Mouse (Mus musculus): ENCODE measurements around the gene Mid2. TPM values are rescaled to one million over a fixed set of nuclear protein-coding genes. Genes with fewer than 3 reads are reported as not detected.
A peak's percentile ranks its signal among the peaks of the same experiment; 100 is the strongest.
"Not testable (repeated sequence)": the region's sequence is repeated elsewhere in the genome, so short reads cannot be mapped to it uniquely, and the experiment has no call there.

The Mid2 gene
- 10 to 100 TPM; 19.9 to 25.9 TPM for total RNA-seq (2021)

DNA sequence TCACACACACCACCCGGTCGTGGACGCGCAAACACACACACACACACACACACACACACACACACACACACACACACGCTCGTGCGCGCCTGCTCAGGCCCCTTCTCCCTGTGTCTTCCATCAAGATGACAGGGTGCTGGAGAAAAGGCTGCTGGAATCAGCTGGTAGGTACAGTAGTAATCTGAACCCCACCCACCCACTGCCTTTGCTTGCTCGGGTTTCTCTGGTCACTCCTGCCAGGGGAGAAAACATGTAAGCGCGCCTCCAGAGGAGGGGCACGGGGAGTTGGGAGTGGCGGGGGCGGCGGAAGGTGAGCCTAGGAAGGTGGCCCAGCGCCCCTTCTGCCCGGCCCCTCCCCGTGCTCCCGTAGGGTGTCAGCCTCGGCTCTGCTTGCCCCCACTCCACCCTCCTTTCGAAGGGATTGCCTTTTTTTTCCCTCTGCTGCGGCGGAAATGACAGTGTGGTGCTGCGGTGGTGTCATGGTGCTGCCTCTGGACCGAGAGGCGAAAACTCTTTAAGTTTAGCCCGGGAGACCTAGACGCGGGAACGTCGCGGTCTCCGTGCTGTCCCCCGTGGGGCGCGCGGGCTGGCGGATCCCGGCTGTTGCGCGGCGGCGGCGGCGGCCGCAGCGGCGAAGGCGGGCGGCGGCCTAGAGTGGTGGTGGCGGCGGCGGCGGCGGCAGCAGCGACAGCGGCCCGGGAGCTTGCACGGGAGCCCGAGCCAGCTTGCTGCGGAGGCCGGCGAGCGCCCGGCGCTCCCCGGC, at the start of gene Mid2:
Gene Mid2, plus strand, starts transcription at position 121 of the 763 bp plus-strand sequence.
- intact Hi-C loops (cut with DNase I) = loop anchor here (2.0 kb wide), 1 partner anchor 16 kb away; no protein-coding TSS in a partner anchor
- DNase-seq = peak; percentile 45 to 50

DNA sequence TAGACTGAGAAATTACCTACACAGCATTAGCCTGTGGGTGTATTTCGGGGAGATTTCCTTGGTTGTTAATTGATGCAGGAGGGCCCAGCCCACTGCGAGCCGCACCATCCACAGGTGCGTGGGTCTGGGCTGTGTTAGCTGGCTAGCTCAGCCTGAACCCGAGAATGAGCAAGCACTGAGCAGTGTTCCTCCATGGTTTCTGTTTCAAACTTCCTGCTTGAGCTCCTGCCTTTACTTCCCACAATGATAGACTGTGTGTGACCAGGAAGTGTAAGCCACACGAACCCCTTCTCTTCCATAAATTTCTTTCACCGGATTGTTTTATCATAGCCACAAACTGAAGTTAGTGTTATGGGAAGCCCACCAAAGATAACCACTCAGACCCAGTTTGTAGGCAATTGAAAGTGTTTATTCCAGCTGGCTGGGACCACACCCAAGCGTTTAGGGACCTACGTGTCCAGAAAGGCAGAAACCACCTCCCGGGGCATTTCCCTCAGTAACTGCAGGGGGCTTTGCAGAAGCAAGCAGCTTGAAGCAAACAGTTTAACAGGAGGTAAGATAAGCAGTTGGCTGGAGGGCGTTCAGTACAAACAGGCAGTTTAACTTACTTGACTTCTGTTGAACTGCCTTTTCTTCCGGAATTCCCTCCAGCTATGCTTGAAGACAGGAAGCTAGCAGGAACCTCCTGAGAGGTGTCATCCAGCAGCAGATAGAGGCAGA, 39.4 kb upstream of the Mid2 start:
- DNase-seq = no peak
- intact Hi-C loops (cut with DNase I) = loop anchor here (2.0 kb wide), 1 partner anchor 20 kb away; no protein-coding TSS in a partner anchor

DNA sequence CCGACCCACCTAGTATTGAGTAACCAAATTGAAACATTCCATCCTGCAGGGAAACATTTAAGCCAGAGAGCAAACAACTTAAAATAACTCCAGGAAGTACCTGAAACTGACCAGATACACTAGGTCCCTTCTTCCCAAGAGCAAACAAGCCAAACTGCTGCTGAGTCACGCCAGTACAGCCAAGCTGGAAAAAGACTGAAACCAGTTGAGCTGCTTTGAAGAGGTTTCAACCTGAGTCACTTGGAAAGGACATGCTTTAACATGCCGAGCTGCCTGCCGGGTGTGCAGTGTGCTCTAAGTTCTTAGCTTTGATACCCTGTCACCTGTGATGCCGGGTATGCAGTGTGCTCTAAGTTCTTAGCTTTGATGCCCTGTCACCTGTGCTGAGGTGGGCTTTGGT, 26.4 kb upstream of the Mid2 start:
- intact Hi-C loops (cut with DNase I) = no loop called here
- no peak for DNase-seq

DNA sequence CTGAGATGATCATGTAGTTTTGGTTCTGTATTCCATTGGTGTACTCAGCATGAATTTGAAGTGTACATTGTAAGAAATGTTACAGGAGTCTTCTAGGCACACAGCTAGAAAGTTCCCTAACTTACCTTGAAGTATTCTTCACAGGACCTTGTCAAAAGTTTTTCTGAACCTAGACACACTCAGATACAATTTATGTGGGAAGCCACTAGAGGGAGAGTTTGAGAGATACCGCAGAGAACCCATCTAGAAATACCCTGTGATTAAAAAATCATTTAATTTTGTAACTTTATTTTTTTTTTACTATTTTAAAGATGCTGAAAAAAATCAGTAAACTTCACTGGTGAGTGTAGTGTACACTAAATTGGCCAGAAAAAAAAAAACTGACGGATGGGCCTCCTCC, 24.8 kb upstream of the Mid2 start:
- no peak for DNase-seq
- intact Hi-C loops (cut with DNase I) = no loop called here

DNA sequence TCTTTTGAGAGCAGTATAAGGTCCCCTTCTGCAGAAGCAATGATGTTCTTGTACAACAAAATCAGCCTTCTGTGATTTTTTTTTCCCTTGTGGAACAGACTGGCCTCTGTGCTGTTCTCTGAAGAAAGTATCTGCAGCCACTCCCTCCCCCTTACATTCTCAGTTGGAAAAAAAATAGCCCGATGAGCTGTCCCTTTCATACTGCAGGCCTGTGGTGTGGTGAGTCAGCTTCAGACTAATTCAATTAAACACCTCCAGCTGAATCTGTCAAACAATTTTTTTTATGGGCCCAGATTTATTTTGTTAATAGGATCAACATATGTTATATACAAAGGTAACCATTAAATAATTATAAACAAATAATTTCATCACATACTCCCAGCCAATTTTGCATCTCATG, 3.7 kb upstream of the Mid2 start:
- no peak for DNase-seq
- intact Hi-C loops (cut with DNase I) = no loop called here

DNA sequence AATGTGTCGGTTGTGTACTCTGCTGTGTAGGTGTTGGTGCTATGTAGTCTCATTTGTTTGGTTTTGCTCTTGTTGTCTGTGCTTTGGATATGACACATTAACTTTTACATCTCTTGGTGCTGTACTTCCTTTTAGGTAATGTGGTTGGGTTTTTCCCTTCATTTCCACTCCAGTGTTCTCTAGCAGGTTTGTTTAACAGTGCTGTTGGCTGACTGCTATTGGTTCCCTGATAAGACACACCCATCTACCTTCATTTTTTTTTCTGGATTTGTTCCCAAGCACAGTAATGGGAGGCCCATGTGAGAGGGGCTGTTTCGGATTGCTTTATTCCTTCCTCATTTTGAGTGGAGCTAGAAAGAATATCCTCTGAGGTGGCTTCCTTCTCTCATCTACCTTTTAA, 883 bp upstream of the Mid2 start:
- DNase-seq = no peak
- intact Hi-C loops (cut with DNase I) = no loop called here

DNA sequence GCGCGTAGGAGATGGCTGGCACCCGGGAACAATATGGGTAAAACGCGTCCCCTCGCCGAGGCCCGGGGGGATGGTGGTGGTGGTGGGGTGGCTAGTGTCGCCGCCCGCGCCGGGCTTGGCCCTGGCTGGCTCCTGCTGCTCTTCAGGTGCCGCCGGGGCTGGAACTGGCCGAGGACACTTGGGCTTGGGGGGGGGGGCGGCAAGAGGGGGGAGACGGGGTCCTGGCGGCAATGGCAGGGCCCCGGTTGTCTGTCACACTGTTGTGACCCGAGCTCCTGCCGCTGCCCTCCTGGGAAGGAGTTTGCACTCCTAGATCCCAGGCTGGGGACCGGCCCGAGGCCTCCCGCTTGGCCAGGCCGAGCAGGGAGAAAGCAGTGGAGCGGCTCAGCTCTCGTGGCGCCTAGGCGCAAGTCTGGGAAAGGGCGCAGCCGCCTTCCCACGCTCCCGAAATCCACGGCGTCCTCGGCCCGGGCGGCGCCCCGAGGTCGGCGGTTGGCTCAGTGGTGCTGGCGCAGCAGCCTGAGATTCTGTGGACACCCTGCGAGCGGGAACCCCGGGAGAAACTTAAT, 927 bp downstream of the Mid2 start:
- intact Hi-C loops (cut with DNase I) = loop anchor here (2.0 kb wide), 1 partner anchor 15 kb away; no protein-coding TSS in a partner anchor
- peak; percentile 35 to 57 for DNase-seq

DNA sequence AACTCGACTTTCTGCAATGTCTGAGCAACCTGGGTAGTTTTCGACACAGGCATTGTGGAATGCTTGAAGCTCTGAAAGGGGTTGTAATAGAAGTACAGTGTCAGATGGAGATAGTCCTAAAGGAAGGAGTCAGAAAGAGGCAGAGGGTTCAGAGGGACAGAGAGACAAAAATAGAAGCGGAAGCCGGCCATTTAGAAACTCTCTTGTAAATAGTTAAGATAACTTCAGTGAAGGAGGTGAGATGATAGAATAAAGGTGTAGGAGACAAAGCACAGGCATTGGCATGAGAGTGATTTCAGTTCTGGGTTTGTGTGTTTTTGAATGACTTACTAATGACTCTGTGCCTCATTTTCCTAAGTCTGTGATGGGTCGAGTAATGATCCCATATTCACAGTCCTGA, 11.0 kb downstream of the Mid2 start:
- peak in 1 of 2 experiments; percentile 10 for DNase-seq
- intact Hi-C loops (cut with DNase I) = no loop called here

DNA sequence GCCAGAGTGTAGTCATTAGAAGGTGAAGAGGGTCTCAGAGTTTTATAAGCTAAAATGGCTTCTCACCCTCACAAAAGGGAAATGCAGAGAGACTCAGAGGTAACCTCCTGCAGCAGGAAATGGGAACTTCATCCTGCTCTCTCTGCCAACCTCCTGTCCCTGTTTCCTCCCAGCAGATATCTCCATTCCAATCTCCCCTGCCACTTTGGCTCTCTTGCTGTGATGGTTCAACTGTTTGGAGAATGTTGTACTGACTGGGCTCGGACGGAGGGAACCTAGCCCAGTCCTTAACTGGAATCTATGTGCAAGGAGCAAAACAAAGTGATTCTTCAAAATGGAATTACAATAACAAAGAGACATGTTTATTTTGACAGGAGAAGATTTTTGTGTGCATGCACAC, 23.9 kb downstream of the Mid2 start:
- intact Hi-C loops (cut with DNase I) = no loop called here
- no peak for DNase-seq

DNA sequence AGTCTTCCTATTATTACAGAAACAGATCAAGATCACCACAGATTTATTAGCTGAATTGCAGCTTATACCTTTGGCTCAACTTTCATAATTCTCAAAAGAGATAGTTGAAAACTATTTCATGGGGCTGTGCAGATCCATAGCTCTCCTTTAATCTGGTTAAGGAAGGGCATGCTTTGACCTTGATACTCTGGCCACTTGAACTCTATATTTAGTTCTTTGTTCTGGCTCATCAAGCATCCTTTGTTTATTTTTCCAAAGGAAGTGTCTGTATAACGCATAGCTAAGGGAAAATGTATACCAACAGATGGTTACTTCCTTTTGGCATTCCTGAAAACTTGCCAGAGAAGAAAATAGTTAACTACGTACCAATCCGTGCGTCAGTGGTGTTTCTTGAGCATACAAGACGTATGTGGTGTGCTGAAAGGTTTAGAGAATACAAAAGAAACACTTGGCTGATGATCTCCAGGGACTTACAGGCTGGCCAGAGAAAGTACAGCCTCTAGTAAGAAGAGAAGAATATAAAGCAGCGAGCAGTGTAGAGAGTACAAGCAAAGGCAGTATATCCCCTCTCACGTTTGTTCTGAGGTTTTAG, 33.6 kb downstream of the Mid2 start:
- DNase-seq; intact Hi-C loops (cut with DNase I): not testable (repeated sequence)

DNA sequence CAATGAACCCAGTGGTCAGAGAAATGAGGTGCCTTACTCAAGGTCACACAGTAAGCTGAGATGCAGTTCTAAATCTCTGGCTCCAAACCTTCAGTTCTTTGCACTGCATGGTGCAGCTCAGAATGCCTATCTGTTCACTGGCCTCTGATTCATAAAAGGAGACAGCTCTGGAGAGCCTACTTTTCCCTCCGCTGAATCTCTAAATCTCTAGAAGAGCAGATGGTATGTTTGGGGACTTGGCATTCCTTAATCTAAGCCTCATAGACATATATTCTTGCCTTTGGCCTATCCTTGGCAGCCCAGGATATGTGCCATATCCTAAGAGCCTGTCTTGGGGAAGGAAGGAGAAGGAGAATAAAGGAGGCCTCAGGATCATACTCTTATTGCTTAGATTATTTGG, 38.8 kb downstream of the Mid2 start:
- intact Hi-C loops (cut with DNase I) = no loop called here
- DNase-seq = no peak

DNA sequence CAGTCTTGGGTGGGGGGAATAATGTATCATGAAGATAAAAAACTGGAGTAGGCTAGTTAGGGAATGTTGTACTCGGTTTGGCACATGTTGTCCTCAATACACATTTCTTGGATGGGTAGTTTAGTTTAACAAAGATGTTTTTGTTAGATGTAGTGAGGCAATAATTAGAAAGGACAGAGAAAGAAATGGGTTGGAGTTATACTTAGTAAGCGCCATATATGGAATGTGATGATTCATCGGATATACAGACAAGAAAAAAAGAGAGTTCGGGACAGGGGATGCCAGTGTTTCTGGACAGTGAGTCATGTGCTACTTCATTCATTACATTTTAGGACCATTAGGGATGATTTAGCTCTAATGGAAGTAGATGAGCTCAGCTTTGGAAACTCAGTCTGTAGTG, 41.7 kb downstream of the Mid2 start:
- DNase-seq = no peak
- intact Hi-C loops (cut with DNase I) = no loop called here

DNA sequence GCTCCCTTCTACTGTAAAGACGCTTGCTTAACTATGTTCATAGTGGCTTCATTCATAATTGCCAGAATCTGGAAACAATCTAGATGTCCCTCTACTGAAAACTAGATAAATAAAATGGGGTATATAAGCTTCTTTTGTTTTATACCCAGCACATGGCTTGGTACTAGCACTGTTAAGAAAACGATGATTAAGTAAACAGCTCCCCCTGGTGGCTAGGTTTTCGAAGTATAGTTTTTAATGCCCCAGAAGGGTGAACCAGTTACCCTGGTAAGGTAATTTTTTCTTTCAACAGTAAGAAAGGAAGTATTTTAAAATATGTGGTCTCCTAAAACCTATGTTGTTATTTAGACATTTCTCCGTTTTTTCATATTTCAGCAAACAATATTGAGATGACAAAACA, 58.0 kb downstream of the Mid2 start:
- DNase-seq = peak; percentile 18 to 64
- intact Hi-C loops (cut with DNase I) = loop anchor here (2.0 to 5.0 kb wide), 3 partner anchors 56 to 230 kb away; partner anchors contain the start of gene Tsc22d3

DNA sequence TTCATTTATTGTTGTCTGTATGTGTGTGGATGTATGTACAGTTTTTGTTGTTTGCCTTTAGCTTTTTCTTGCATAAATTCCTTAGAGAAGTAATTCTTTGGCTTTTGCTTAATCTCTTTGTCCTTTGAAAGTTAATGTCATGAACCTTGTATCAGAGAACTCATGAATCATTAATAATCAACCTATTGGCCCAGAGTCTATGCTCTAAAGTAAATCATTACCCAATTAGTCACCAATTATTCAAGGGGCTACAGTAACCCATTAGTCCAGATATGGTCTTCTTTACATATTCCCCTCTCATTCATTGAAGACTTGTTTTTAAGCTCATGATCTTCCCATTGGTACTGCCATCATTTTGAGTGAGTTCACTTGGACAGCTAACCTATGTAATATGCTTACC, 74.6 kb downstream of the Mid2 start:
- intact Hi-C loops (cut with DNase I) = no loop called here
- DNase-seq = no peak

DNA sequence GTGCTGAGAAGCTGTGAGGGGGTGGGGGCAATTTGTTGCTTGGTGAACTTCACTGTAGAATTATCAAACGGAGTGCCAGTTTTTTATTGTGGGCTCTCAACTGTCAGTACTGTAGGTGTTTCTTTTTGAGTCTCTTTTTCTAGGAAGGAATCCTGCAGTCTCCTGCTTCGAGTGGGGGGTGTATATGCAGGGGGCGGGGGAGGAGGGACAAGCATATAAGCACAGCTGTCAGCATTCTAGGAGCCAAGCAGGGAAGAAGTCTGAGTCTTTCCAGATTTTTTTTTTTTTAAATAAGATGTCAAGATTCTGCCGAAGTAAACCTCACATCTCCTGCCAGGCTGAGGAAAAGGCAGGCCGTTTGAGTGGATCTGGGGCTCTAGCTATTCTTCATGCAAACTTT, 78.8 kb downstream of the Mid2 start:
- no peak for DNase-seq
- intact Hi-C loops (cut with DNase I) = no loop called here

DNA sequence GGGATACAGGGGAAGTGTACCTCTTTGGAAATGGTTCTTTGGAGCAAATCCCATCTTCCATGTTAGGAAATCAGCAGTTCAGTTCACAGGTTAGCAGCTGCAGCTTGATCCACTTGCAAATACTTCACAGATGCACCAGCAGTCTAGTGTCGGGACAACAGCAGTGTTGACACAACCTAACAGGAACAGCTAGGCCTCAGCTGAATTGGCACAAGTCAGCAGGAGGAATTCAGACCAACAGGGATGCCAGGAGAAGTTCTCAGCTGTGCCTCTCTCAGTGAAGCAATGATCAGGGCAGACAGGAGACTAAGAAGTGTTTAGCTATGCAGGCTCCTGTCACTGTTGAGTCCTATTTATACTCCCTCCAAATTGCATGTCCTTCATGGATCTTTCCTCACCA, 105.4 kb downstream of the Mid2 start:
- intact Hi-C loops (cut with DNase I) = no loop called here
- DNase-seq = peak; percentile 18 to 33

DNA sequence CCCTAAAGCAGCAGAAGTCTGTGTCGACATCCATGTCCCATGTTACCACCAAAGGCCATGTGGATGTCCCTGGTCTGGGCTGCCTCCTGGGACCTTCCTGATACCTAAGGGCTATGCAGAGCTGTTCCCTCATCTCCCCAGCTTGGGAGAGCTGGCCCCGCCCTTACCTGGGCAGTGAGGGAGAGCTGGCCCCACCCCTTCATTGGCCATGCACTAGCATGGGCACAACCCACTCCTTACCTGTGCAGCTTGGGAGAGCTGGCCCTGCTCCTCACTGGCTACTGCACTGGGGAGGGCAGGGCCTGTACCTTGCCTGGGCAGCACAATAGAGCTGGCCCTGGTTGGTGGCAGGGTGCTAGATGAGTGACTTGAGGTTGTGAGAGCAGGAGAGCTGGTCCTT, 140.9 kb downstream of the Mid2 start:
- DNase-seq = no peak
- intact Hi-C loops (cut with DNase I) = no loop called here

DNA sequence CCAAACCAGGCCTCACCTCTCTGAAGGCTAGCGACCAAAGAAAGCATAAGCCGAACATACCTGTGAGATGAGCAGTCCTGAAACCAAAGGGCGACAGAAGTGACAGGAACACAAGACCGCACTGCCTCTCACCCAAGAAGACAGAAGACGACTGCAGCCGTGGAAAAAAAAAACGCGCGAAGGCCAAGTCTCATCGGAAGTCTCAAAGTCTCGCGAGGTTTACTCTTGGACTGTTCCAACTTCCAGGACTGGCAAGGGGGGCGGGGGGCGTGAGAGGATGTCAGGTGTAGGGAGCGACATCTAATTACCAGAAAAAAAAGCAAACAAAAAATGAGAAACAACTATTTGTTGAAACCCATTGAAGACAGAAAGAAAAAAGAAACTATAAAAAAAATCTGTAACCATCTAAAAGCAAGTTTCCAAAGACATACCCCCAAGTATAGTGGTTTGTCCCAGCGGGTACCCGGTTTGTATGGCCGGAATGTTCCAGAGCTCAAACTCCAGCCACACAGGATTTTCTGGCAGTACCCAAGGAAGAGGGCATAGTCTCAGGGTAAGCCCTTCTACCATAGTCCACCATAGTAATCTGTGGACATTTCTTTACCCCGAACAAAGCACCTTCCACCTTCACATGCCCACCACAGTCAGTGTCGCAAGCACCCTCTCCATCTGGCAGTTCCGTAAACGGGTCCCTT, 149.1 kb downstream of the Mid2 start, which contains the start of gene Tex13b:
Gene Tex13b, minus strand, starts transcription at position 122 of the 695 bp plus-strand sequence.
- DNase-seq = no peak
- intact Hi-C loops (cut with DNase I) = no loop called here
